Mouse (Mus musculus): ENCODE results near the gene Ints12. TPM values are rescaled to one million over a fixed set of nuclear protein-coding genes. Genes with fewer than 3 reads are reported as not detected.

Gene Ints12
- polyA plus RNA-seq, 1 experiment from 2014 or later = 11.9 TPM

DNA sequence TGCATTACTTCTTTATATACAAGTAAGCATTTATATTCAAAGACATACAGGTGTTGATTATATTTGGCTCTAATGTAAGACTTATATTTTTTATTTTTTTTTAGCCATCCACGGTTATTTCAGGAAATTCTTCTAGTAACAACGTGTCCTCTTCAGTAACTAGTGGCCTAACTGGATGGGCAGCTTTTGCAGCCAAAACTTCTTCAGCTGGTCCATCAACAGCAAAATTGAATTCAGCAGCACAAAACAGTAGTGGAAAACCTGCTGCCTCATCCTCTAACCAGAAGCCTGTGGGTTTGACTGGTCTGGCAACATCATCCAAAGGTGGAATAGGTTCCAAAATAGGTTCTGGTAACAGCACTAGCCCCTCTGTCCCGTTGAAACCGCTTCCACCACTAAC, 17.1 kb downstream of the Ints12 start:
- WGBS = 90% methylated on average over 4 of the region's 4 CpGs
- no peak overlapping the region for H3K27ac ChIP-seq (replicated peaks in 1 of 2; ENCODE audit: control insufficient read depth in 1 of 2, insufficient read depth in 1 of 2, low read depth in 2 of 2, low read length in 2 of 2)
- H3K36me3 ChIP-seq (ENCODE audit: control insufficient read depth, insufficient read depth, low read length) = peaks cover 55% of the 10 kb centered on the region
- no peak overlapping the region for H3K4me3 ChIP-seq (ENCODE audit: control insufficient read depth in 1 of 2, insufficient read depth in 1 of 2, low read depth in 1 of 2, low read length in 2 of 2)
- ATAC-seq (ENCODE audit: insufficient number of reproducible peaks, insufficient read depth, low FRiP score, low read depth) = no peak
- H3K9ac ChIP-seq (ENCODE audit: low read length) = no peak overlapping the region
- H3K4me1 ChIP-seq (ENCODE audit: control insufficient read depth in 2 of 2, insufficient read depth in 2 of 2, low read length in 2 of 2) = no peaks in the 10 kb centered on the region
- H3K27me3 ChIP-seq (ENCODE audit: control insufficient read depth, insufficient read depth, low read length) = no peaks in the 10 kb centered on the region
- H3K4me2 ChIP-seq (ENCODE audit: low read length) = no peak overlapping the region
- no peaks in the 10 kb centered on the region for H3K9me3 ChIP-seq (ENCODE audit: control insufficient read depth, low read length)

DNA sequence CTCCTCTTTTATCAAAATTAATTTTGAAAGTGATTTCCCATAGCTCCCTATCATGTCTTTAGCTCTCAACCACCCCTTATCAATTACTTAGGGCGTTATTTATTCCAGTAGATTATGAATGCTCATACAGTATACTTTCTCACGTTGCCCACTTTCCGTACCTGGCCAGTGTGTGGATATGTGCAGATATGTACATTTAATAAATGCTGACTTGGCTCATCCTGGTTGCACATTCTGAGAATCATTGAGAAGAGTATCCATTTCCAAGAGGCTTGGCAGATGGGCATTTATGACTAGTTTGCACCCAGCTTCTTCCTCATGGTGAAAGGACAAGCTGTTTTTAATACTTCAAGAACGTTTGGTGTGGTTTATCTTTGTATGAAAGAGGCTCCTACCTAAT, 18.2 kb downstream of the Ints12 start:
- Histone ChIP-seq H3K9ac (ENCODE audit: low read length) (no peak overlapping the region), H3K27me3 (ENCODE audit: control insufficient read depth, insufficient read depth, low read length) (no peaks in the 10 kb centered on the region), H3K4me3 (ENCODE audit: control insufficient read depth in 1 of 2, insufficient read depth in 1 of 2, low read depth in 1 of 2, low read length in 2 of 2) (no peak overlapping the region), H3K4me2 (ENCODE audit: low read length) (no peak overlapping the region), H3K27ac (replicated peaks in 1 of 2; ENCODE audit: control insufficient read depth in 1 of 2, insufficient read depth in 1 of 2, low read depth in 2 of 2, low read length in 2 of 2) (no peak overlapping the region), H3K9me3 (ENCODE audit: control insufficient read depth, low read length) (no peaks in the 10 kb centered on the region), H3K4me1 (ENCODE audit: control insufficient read depth in 2 of 2, insufficient read depth in 2 of 2, low read length in 2 of 2) (no peaks in the 10 kb centered on the region), H3K36me3 (ENCODE audit: control insufficient read depth, insufficient read depth, low read length) (peaks cover 47% of the 10 kb centered on the region)
- WGBS = 91% methylated on average over 4 of the region's 4 CpGs
- ATAC-seq (ENCODE audit: insufficient number of reproducible peaks, insufficient read depth, low FRiP score, low read depth) = no peak

DNA sequence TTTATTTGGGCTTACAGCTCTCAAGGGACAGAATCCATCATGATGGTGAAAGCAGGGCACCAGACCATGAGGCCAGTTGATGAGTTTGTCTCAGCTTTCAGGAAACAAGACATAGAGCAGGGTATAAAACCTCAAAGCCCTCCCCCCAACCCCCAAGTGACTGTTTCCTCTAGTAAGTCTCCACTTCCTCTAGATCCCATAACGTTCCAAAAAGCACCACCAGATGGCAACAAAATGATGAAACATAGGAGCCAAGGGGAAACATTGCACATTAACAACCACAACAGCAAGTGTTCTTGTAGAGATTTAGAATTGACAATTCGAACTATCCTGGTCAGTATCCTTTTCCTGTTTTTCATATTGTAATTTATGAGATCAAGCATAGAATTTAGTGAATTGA, 20.1 kb downstream of the Ints12 start:
- 23% methylated on average over 2 of the region's 2 CpGs for WGBS
- no peak overlapping the region for H3K4me3 ChIP-seq (ENCODE audit: control insufficient read depth in 1 of 2, insufficient read depth in 1 of 2, low read depth in 1 of 2, low read length in 2 of 2)
- H3K4me2 ChIP-seq (ENCODE audit: low read length) = no peak overlapping the region
- no peaks in the 10 kb centered on the region for H3K4me1 ChIP-seq (ENCODE audit: control insufficient read depth in 2 of 2, insufficient read depth in 2 of 2, low read length in 2 of 2)
- no peak for ATAC-seq (ENCODE audit: insufficient number of reproducible peaks, insufficient read depth, low FRiP score, low read depth)
- peaks cover 32% of the 10 kb centered on the region for H3K36me3 ChIP-seq (ENCODE audit: control insufficient read depth, insufficient read depth, low read length)
- no peaks in the 10 kb centered on the region for H3K9me3 ChIP-seq (ENCODE audit: control insufficient read depth, low read length)
- no peaks in the 10 kb centered on the region for H3K27me3 ChIP-seq (ENCODE audit: control insufficient read depth, insufficient read depth, low read length)
- no peak overlapping the region for H3K27ac ChIP-seq (replicated peaks in 1 of 2; ENCODE audit: control insufficient read depth in 1 of 2, insufficient read depth in 1 of 2, low read depth in 2 of 2, low read length in 2 of 2)
- H3K9ac ChIP-seq (ENCODE audit: low read length) = no peak overlapping the region

DNA sequence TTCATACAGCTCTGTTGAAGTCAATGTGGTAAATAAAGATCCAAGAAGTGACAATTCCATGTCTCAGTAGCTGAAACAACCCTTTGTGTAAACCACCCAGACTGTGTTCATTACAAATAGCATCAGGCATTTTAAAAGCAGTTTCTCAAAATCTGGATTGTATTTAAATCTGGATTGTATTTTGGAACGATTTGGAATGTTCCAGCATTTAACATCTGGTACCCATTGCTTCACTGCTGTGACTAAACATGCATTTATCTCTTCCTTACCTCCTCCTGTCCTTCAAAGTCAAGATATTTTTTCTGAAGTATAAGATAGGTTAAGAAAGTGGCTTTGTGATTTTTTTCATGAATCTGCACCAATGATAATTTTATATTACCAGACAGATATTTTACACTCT, 21.6 kb downstream of the Ints12 start:
- no peak overlapping the region for H3K9ac ChIP-seq (ENCODE audit: low read length)
- H3K4me3 ChIP-seq (ENCODE audit: control insufficient read depth in 1 of 2, insufficient read depth in 1 of 2, low read depth in 1 of 2, low read length in 2 of 2) = no peak overlapping the region
- no peak overlapping the region for H3K27ac ChIP-seq (replicated peaks in 1 of 2; ENCODE audit: control insufficient read depth in 1 of 2, insufficient read depth in 1 of 2, low read depth in 2 of 2, low read length in 2 of 2)
- H3K36me3 ChIP-seq (ENCODE audit: control insufficient read depth, insufficient read depth, low read length) = peaks cover 17% of the 10 kb centered on the region
- H3K4me1 ChIP-seq (ENCODE audit: control insufficient read depth in 2 of 2, insufficient read depth in 2 of 2, low read length in 2 of 2) = no peaks in the 10 kb centered on the region
- no peak for ATAC-seq (ENCODE audit: insufficient number of reproducible peaks, insufficient read depth, low FRiP score, low read depth)
- no peaks in the 10 kb centered on the region for H3K27me3 ChIP-seq (ENCODE audit: control insufficient read depth, insufficient read depth, low read length)
- H3K9me3 ChIP-seq (ENCODE audit: control insufficient read depth, low read length) = no peaks in the 10 kb centered on the region
- WGBS = 39% methylated on average over 1 of the region's 1 CpGs
- no peak overlapping the region for H3K4me2 ChIP-seq (ENCODE audit: low read length)

DNA sequence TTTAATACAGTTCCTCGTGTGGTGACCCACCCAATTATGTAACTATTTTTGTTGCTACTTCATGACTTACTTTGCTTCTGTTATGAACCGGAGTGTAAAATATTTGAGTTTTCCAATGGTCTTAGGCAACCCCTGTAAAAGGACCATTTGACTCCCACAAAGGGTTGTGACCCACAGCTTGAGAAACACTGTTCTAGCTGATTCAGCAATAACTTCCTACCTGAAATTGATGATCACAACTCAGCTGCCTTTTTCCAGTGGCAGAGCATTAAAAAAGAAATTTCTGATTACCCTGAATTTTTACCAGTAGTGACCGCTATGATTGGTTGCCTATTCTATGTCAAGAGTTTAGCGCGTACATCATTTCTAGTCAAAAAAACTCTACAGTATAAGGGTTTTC, 39.7 kb downstream of the Ints12 start:
- H3K4me2 ChIP-seq (ENCODE audit: low read length) = no peak overlapping the region
- no peaks in the 10 kb centered on the region for H3K9me3 ChIP-seq (ENCODE audit: control insufficient read depth, low read length)
- H3K27ac ChIP-seq (replicated peaks in 1 of 2; ENCODE audit: control insufficient read depth in 1 of 2, insufficient read depth in 1 of 2, low read depth in 2 of 2, low read length in 2 of 2) = no peak overlapping the region
- H3K27me3 ChIP-seq (ENCODE audit: control insufficient read depth, insufficient read depth, low read length) = no peaks in the 10 kb centered on the region
- no peaks in the 10 kb centered on the region for H3K4me1 ChIP-seq (ENCODE audit: control insufficient read depth in 2 of 2, insufficient read depth in 2 of 2, low read length in 2 of 2)
- H3K4me3 ChIP-seq (ENCODE audit: control insufficient read depth in 1 of 2, insufficient read depth in 1 of 2, low read depth in 1 of 2, low read length in 2 of 2) = no peak overlapping the region
- no peak for ATAC-seq (ENCODE audit: insufficient number of reproducible peaks, insufficient read depth, low FRiP score, low read depth)
- no peak overlapping the region for H3K9ac ChIP-seq (ENCODE audit: low read length)
- no peaks in the 10 kb centered on the region for H3K36me3 ChIP-seq (ENCODE audit: control insufficient read depth, insufficient read depth, low read length)
- 92% methylated on average over 5 of the region's 5 CpGs for WGBS

DNA sequence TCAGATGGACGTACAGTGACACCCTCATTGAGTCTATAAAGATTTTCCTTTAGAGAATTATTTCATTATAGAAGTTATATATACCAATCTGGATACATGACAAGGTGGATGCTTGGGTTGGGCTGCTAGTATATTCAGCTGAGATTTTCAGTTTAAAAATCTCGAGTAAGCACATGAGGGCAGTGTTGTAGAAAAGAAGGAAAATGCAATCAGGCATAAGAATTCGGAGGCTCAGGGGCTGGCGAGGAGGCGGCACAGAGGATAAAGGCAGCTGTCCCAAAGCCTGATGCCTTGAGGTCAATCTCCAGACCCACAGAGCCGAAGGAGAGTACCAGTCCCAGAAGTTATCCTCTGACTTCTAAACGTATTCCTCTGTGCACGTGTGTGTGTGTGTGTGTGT, 41.0 kb downstream of the Ints12 start:
- Histone ChIP-seq H3K9ac (ENCODE audit: low read length) (no peak overlapping the region), H3K36me3 (ENCODE audit: control insufficient read depth, insufficient read depth, low read length) (no peaks in the 10 kb centered on the region), H3K4me2 (ENCODE audit: low read length) (no peak overlapping the region), H3K27ac (replicated peaks in 1 of 2; ENCODE audit: control insufficient read depth in 1 of 2, insufficient read depth in 1 of 2, low read depth in 2 of 2, low read length in 2 of 2) (no peak overlapping the region), H3K27me3 (ENCODE audit: control insufficient read depth, insufficient read depth, low read length) (no peaks in the 10 kb centered on the region), H3K4me1 (ENCODE audit: control insufficient read depth in 2 of 2, insufficient read depth in 2 of 2, low read length in 2 of 2) (no peaks in the 10 kb centered on the region), H3K9me3 (ENCODE audit: control insufficient read depth, low read length) (no peaks in the 10 kb centered on the region), H3K4me3 (ENCODE audit: control insufficient read depth in 1 of 2, insufficient read depth in 1 of 2, low read depth in 1 of 2, low read length in 2 of 2) (no peak overlapping the region)
- ATAC-seq (ENCODE audit: insufficient number of reproducible peaks, insufficient read depth, low FRiP score, low read depth) = no peak
- WGBS = 70% methylated on average over 8 of the region's 8 CpGs

DNA sequence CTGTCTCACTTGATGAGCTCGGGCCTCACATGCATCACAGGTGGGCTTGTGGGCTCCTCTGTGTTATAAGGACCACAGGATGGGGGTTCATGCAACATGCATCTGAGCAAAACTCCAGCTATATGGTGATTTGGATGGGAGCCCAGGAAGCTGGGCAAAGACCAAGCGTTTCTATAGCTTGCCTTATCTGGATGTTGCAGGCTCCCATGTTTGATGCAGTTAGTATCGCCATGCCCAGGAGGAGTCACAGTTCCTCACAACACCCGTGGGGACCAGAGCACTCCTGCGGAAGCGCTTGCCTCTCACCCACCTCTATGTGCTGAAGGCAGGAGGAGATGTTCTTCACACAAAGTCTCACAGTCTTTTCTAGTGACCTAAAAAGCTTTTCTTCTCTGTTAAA, 50.2 kb downstream of the Ints12 start:
- no peak overlapping the region for H3K4me2 ChIP-seq (ENCODE audit: low read length)
- no peaks in the 10 kb centered on the region for H3K36me3 ChIP-seq (ENCODE audit: control insufficient read depth, insufficient read depth, low read length)
- no peak overlapping the region for H3K4me3 ChIP-seq (ENCODE audit: control insufficient read depth in 1 of 2, insufficient read depth in 1 of 2, low read depth in 1 of 2, low read length in 2 of 2)
- no peak overlapping the region for H3K27ac ChIP-seq (replicated peaks in 1 of 2; ENCODE audit: control insufficient read depth in 1 of 2, insufficient read depth in 1 of 2, low read depth in 2 of 2, low read length in 2 of 2)
- no peaks in the 10 kb centered on the region for H3K27me3 ChIP-seq (ENCODE audit: control insufficient read depth, insufficient read depth, low read length)
- ATAC-seq (ENCODE audit: insufficient number of reproducible peaks, insufficient read depth, low FRiP score, low read depth) = no peak
- no peaks in the 10 kb centered on the region for H3K4me1 ChIP-seq (ENCODE audit: control insufficient read depth in 2 of 2, insufficient read depth in 2 of 2, low read length in 2 of 2)
- WGBS = 79% methylated on average over 6 of the region's 6 CpGs
- no peaks in the 10 kb centered on the region for H3K9me3 ChIP-seq (ENCODE audit: control insufficient read depth, low read length)
- no peak overlapping the region for H3K9ac ChIP-seq (ENCODE audit: low read length)

DNA sequence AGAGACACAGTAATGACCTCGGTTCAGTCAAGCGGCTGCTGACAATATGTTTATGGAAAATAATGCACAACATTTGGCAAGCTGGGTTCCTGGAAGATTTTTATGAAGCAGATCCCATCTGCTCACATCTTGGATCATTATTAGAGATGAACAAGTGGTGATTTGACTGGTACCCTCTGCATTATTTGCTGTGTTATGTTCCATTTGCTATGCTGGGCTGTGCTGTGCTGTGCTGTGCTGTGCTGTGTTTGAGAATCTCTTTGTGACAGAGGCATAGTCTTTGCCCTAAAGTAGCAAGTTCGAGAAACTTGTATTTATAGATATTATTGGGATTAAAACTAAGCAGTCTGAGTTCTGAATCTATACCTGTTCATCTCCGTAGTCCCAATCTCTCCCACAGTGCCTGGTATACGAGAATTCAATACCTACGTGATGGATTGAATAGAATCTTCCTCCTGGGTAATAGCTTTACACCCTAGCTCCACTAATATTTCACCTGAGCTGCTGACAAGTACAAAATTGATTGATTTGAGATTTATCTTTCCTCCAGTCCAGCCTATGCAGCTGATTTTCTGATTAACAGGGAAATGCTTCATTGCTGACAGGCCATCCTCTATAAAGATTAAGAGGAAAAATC, 53.0 kb downstream of the Ints12 start:
- Histone ChIP-seq H3K4me2 (ENCODE audit: low read length) (no peak overlapping the region), H3K9me3 (ENCODE audit: control insufficient read depth, low read length) (no peaks in the 10 kb centered on the region), H3K9ac (ENCODE audit: low read length) (no peak overlapping the region), H3K4me1 (ENCODE audit: control insufficient read depth in 2 of 2, insufficient read depth in 2 of 2, low read length in 2 of 2) (no peaks in the 10 kb centered on the region), H3K27ac (replicated peaks in 1 of 2; ENCODE audit: control insufficient read depth in 1 of 2, insufficient read depth in 1 of 2, low read depth in 2 of 2, low read length in 2 of 2) (no peak overlapping the region), H3K27me3 (ENCODE audit: control insufficient read depth, insufficient read depth, low read length) (no peaks in the 10 kb centered on the region), H3K36me3 (ENCODE audit: control insufficient read depth, insufficient read depth, low read length) (no peaks in the 10 kb centered on the region), H3K4me3 (ENCODE audit: control insufficient read depth in 1 of 2, insufficient read depth in 1 of 2, low read depth in 1 of 2, low read length in 2 of 2) (no peak overlapping the region)
- no peak for ATAC-seq (ENCODE audit: insufficient number of reproducible peaks, insufficient read depth, low FRiP score, low read depth)
- 80% methylated on average over 6 of the region's 6 CpGs for WGBS
